Mouse (Mus musculus) lung, adult 2 months (tissue): ENCODE results near the gene Olfr704.

ENCODE experiments used
- CTCF ChIP-seq: fragments of 200-500 bp; IDR thresholded peaks from 2 replicates; pipeline ENCODE4 v1.5.1; 2011; ENCODE audit warnings: mild to moderate bottlenecking, low read length, control low read depth; ENCODE audit not compliant: insufficient read depth
- POLR2A ChIP-seq: fragments of 200-500 bp; IDR thresholded peaks from 2 replicates; pipeline ENCODE4 v1.6.1; 2011; ENCODE audit warnings: low read depth, mild to moderate bottlenecking, control low read depth, low read length, borderline replicate concordance; ENCODE audit errors: extremely low read depth

DNA sequence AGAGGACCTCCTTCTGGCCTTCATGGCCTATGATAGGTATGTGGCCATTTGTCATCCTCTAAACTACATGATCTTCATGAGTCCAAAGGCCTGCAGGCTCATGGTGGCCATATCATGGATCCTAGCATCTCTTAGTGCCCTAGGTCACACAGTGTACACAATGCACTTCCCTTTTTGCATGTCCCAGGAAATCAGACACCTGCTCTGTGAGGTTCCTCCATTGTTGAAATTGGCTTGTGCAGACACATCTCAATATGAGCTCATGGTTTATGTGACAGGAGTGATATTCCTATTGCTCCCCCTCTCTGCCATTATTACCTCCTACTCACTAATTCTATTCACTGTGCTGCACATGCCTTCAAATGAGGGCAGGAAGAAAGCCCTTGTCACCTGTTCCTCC is 44.6 kb upstream of the Olfr704 start:
- no peak for TF ChIP-seq POLR2A
- TF ChIP-seq CTCF: no peak
